Mouse (Mus musculus): ENCODE measurements around the gene Riox2.

The Riox2 gene

GRCm38 (mm10) chr16:59471637-59472278 is at the start of gene Riox2:
TSS of gene Riox2 (plus strand) at chr16:59471775.
- DNase-seq, result peak; percentile 99

GRCm38 (mm10) chr16:59427960-59428359 is 43.6 kb upstream of the Riox2 start:
- DNase-seq, result no peak

DNA sequence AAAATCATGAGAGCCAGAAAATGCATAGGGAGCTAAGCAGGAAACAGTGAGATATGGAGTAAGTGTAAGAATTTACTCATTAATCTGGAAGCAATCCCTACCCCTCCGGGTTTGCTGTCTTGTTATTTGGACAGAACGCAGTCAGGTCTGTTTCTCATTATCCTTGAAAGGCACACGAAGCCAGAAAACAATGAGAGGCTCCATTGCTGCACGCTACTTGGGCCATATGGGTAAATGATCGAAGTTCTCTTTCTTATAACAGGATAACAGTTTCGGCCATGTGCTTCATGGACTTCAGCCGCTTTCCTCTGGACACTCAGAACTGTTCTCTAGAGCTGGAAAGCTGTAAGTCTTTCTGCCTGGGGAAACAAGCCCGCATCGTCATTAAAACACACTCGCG is 38.4 kb upstream of the Riox2 start:
- no peak for DNase-seq

- no peak for DNase-seq
Measured at GRCm38 (mm10) chr16:59444880-59445559, 26.6 kb upstream of the Riox2 start.

GRCm38 (mm10) chr16:59448181-59448580 is 23.4 kb upstream of the Riox2 start:
- peak; percentile 41 for DNase-seq

DNA sequence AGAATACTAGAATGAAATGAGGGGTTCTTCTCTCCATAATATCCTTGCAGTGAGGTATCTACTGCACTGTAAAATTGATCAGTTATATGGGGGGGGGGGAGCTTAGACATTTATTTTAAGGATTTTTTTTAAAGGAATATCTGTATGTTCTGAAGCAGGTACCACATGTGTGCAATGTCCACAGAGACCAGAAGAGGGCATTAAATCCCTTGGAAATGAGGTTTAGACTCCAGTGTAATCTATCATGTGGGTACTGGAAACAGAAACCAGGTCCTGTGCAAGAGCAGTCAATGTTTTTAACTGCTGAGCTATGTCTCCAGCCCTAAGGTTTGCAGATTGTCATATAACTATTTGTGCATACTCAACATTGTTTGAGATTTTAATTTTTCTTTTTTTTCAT is 22.5 kb upstream of the Riox2 start:
- DNase-seq, result peak; percentile 6

DNA sequence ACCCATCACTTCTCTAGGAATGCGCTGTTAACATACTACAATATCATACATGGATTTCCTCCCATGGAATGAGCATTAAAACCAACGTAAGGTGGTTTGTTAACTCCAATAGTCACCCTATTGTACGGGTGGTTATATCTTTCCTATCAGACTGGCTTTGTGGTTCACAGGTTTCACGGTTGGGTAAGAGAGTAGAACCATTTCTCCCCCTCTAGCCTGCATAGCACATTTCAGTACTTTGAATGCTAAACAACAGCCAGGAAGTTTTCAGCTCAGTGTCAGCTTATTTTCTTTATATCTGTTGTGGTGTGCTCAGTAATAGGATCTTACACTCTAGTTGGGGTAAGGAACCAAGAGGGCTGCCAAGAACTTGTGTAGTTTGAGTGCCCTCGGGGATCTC is 19.8 kb upstream of the Riox2 start:
- DNase-seq, result peak; percentile 29

- peak; percentile 92 for DNase-seq
Measured at GRCm38 (mm10) chr16:59459259-59459861, 12.2 kb upstream of the Riox2 start.

GRCm38 (mm10) chr16:59463567-59463966 is 8.0 kb upstream of the Riox2 start:
- peak; percentile 33 for DNase-seq

DNA sequence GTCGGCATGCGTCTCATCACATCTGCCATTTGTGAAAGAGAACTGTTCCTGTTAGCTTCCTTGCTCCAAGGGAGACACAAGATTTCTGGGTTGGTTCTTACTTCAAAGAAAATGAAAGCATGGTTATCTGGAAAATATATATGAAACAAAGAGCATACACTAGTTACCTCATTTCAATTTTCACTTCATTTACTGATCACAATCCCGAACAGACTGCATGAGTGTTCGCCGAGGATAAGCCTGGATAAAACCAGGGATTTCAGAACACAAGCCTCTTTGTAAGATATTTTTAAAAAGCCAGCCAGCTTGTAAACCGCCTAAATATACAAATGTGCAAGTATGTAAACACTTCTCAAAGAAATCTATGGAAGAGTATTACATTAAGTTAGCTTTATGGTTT is 7.6 kb upstream of the Riox2 start:
- no peak for DNase-seq

DNA sequence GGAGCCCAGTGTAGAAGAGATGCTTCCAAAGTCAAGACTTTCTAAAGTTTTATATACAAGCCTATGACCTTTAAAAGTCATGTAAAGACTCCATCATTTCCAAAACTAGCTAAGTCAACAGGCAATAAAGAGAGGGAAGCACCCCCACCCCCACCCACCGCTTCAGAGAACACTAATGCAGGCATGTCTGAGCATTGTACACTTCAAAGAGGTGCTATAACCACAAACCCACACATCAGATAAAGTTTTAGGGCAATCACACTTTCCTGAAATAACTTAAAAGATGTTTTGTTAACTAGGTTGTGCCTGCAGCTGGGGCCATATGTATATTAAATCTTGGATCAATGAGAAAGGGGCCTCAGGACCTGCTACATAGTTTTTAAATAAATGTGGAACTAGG is 1.7 kb upstream of the Riox2 start:
- DNase-seq, result peak; percentile 25

- DNase-seq, result no peak
Measured at GRCm38 (mm10) chr16:59472546-59472945, 971 bp downstream of the Riox2 start.

DNA sequence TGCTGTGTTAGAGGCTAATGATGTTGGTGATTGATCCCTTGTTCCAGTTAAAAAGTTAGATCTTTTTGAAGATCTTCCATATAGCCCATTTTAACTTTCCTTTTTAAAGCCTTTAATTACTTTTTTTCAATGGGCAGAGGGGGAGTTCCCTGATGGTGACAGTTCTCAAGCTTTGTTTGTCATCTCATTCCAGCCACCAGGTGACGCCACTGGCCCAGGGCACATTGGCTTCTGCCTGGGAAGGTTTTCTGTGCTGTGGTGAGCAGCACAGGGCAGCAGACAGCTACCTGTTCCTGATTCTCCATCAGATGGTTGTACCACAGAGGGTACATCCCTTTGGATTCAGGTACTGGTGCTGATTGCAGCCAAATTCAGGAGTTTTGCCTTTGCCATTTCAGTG is 3.2 kb downstream of the Riox2 start:
- DNase-seq, result peak; percentile 91

GRCm38 (mm10) chr16:59477955-59478354 is 6.4 kb downstream of the Riox2 start:
- peak; percentile 45 for DNase-seq

DNA sequence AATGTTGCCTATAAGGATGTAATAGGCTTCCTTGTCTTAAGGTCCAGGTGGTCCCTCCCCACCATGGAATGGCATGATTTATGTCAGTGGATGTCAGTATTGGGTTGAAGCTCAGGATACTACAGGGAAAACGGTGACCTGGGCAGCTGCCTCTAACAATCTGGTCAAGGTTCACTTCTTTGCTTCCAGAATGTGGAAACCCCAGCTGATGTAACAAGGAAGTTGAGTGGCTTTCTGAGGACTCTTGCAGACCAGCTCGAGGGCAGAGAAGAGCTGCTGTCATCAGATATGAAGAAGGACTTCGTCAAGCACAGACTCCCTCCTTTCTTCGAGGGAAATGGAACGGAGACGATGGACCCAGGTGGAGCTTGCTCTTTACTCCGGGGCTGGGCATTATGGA is 15.7 kb downstream of the Riox2 start:
- peak; percentile 46 for DNase-seq

GRCm38 (mm10) chr16:59487975-59488548 is 16.5 kb downstream of the Riox2 start:
- DNase-seq, result peak; percentile 39

- peak; percentile 55 for DNase-seq
Measured at GRCm38 (mm10) chr16:59493199-59493598, 21.6 kb downstream of the Riox2 start.

GRCm38 (mm10) chr16:59497947-59498346 is 26.4 kb downstream of the Riox2 start:
- DNase-seq, result peak; percentile 52

- DNase-seq, result peak; percentile 78
Measured at GRCm38 (mm10) chr16:59499180-59499579, 27.6 kb downstream of the Riox2 start.

- DNase-seq, result no peak
Measured at GRCm38 (mm10) chr16:59509830-59510229, 38.3 kb downstream of the Riox2 start.

DNA sequence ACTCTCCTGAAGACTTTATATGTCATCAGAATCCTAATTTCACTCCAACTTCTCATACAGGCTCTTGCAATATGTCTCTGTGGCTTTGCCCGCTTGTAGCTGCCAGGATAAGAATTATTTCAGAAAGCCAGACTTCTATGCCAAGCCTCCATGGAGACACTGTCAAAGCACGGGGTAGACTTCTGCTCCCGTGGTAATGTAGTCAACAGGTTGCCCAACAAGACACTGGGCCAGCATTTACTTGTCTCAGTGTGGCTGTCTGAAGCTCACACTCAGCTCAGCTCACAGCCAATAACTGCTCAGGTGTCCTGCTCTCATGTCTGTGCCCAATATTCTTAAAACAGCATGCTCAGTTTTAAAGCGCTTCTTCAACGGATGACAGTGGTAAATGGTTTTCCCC is 43.6 kb downstream of the Riox2 start:
- peak; percentile 91 for DNase-seq

DNA sequence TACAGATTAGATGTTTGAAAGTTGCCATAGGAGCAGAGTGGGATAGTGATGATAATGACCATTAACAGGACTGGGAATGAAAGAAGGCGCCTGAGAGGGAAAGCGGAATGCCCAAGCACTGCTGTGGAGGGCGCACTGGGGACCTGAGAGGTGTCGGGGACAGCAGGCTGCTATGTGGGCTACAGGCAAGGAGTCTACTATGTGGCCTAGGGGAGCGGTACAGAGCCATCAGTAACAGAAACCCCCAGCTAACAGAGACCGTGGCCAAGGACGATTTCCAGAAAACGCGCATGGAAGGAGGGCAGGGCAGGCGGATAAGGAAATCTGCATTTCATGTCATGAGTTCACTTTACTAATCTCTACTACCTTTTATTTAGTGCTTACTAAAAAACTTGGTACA is 45.4 kb downstream of the Riox2 start:
- no peak for DNase-seq

- peak; percentile 93 for DNase-seq
Measured at GRCm38 (mm10) chr16:59517447-59518219, 46.1 kb downstream of the Riox2 start.
